Mouse (Mus musculus) heart, adult 10 weeks (tissue): ENCODE measurements around the gene Slc12a8. TPM values are rescaled to one million over a fixed set of nuclear protein-coding genes. Genes with fewer than 3 reads are reported as not detected.

Experiments
- polyA plus RNA-seq: library from polyadenylated mRNA; stranded (reverse); fragments of 350-450 nt; fragmentation: Illumina TruSeq; extraction: RNeasy Lipid Tissue Mini Kit (QIAGEN cat#74804); gene quantifications from one replicate; pipeline ENCODE4 v1.2.3, GENCODE M21; 2014; ENCODE audit warnings: low read depth, low replicate concordance

Slc12a8 gene
- polyA plus RNA-seq = 0.71 TPM

DNA sequence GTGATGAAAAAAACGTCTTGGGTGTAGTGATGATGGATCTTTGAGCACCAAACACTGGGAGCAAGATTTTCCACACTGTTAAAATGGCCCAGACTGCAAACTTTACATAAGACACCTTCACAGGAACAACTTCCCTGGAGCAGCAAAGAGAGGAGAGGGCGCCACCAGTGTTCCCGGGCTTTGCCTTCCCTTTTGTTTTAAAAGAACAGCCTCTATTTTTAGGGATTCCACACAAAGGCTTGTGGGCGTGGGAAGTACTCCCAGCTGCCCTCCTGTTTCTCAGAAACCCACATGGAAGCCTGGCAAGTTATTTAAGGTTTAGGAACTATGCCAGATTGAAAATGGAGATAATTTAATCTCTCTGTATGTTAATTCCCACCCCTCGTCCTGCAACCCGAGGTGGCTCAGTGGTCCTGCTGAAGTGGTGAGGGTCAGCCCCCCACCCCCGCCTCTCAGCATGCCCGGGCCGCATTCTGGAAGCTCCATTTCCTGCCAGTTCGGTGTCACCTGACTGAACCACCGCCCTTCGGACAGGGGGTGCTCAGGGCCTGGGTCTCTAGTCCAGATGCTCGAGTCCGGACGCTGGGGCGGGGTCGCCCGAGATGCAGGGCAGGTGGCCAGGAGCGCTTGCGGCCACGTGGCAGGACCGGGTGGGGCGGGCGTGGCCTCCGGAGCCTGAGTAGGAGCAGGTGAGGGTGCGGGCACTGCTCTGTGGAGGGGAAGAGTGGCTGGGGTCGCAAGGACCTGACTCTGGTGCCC lies at the start of gene Slc12a8:
Gene Slc12a8, plus strand, starts transcription at position 522 of the 759 bp plus-strand sequence.

DNA sequence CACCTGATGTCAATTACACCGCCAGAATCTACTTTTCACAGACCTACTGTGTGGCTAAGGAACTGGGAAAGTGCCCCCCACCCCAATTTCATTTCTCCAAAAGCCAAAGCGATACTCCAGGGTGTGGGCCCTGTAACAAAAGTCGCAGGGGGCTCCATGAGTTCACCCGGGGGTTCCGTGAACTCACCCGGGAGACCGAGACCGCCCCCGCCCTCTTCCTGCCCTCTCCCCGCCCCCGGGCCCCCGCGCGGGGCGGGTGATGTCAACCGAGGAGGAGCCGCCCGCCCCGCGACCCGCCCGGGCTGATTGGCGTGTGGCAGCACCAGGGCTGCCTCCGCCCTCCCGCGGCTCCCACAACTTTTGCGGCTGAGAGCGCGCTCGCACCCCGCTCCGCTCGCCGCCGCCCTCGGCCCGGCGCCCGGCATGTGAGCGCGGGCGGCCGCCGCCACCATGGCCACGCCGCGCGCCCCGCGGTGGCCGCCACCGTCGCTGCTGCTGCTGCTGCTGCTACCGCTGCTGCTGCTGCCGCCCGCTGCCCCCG lies 167.1 kb downstream of the Slc12a8 start, which contains the start of gene Heg1:
Gene Heg1, plus strand, starts transcription at position 209 of the 541 bp plus-strand sequence.

Other genes with a start within 250 kb of the Slc12a8 start
- gene Zfp148, start 136.5 kb upstream of the Slc12a8 start, polyA plus RNA-seq = 15.2 TPM
- gene Heg1, start 167.0 kb downstream of the Slc12a8 start, polyA plus RNA-seq = 53.4 TPM